Mouse (Mus musculus) left cerebral cortex, postnatal 10 days (tissue): ENCODE data around the gene Wiz. TPM values are rescaled to one million over a fixed set of nuclear protein-coding genes. Genes with fewer than 3 reads are reported as not detected.
A peak's percentile ranks its signal among the peaks of the same experiment; 100 is the strongest.

Experiments used
- DNase-seq, 2 experiments: peaks; one replicate each; pipeline ENCODE4 v3.0.0; 2021 to 2022; ENCODE audit warnings: low spot score in 2 of 2, mixed read lengths in 1 of 2; ENCODE audit errors: extremely low spot score in 1 of 2
- intact Hi-C: fragments of 180-260 bp; cut with DNase I; formaldehyde crosslinking; loops from one replicate; pipeline ENCODE4 v1.15.1; 2025
- total RNA-seq, 2 experiments: library from RNA; stranded (reverse); gene quantifications; 2 replicates each; pipeline ENCODE4 v1.2.3; 2021

Wiz gene
- total RNA-seq, 2 experiments from 2014 or later: 91.6 to 99.3 TPM

- no peak for DNase-seq
- intact Hi-C loops: loop anchor here (5.0 kb wide), 1 partner anchor 110 kb away; no protein-coding TSS in a partner anchor
These were observed 2.4 kb downstream of the Wiz start for GRCm38 (mm10) chr17:32386659-32387432.

GRCm38 (mm10) chr17:32383661-32384060, 5.6 kb downstream of the Wiz start:
- intact Hi-C loops: no loop called here

GRCm38 (mm10) chr17:32382576-32382975, 6.7 kb downstream of the Wiz start:
- DNase-seq: no peak
- intact Hi-C loops: no loop called here

More at GRCm38 (mm10) chr17:32383661-32384060, 5.6 kb downstream of the Wiz start:
- no peak for DNase-seq

GRCm38 (mm10) chr17:32378786-32379185, 10.5 kb downstream of the Wiz start:
- intact Hi-C loops: no loop called here
- no peak for DNase-seq

GRCm38 (mm10) chr17:32377137-32377536, 12.1 kb downstream of the Wiz start:
- no peak for DNase-seq
- intact Hi-C loops: no loop called here

- no peak for DNase-seq
- intact Hi-C loops: no loop called here
These were observed 12.8 kb downstream of the Wiz start for GRCm38 (mm10) chr17:32376475-32376874.

GRCm38 (mm10) chr17:32368991-32369578, 20.2 kb downstream of the Wiz start:
- intact Hi-C loops: no loop called here
- no peak for DNase-seq

GRCm38 (mm10) chr17:32367706-32368105, 21.5 kb downstream of the Wiz start:
- no peak for DNase-seq
- intact Hi-C loops: loop anchor here (2.0 kb wide), 1 partner anchor 13 kb away; no protein-coding TSS in a partner anchor

- DNase-seq: no peak
- intact Hi-C loops: no loop called here
These were observed 23.9 kb downstream of the Wiz start for GRCm38 (mm10) chr17:32365296-32365695.

- no peak for DNase-seq
- intact Hi-C loops: no loop called here
These were observed 24.4 kb downstream of the Wiz start for GRCm38 (mm10) chr17:32364850-32365249.

GRCm38 (mm10) chr17:32364331-32364730, 24.9 kb downstream of the Wiz start:
- intact Hi-C loops: no loop called here

GRCm38 (mm10) chr17:32363821-32364301, 25.4 kb downstream of the Wiz start:
- DNase-seq: peak in 1 of 2 experiments; percentile 38
- intact Hi-C loops: no loop called here

More at GRCm38 (mm10) chr17:32364331-32364730, 24.9 kb downstream of the Wiz start:
- DNase-seq: peak; percentile 77 to 94

GRCm38 (mm10) chr17:32362686-32363085, 26.6 kb downstream of the Wiz start:
- DNase-seq: no peak
- intact Hi-C loops: no loop called here

GRCm38 (mm10) chr17:32359928-32360327, 29.3 kb downstream of the Wiz start:
- peak in 1 of 2 experiments; percentile 47 for DNase-seq
- intact Hi-C loops: no loop called here

- intact Hi-C loops: no loop called here
- DNase-seq: no peak
These were observed 30.3 kb downstream of the Wiz start for GRCm38 (mm10) chr17:32358943-32359340.

GRCm38 (mm10) chr17:32358192-32358942, 30.9 kb downstream of the Wiz start:
- intact Hi-C loops: no loop called here
- DNase-seq: no peak

- intact Hi-C loops: no loop called here
- peak in 1 of 2 experiments; percentile 50 for DNase-seq
These were observed 32.2 kb downstream of the Wiz start for GRCm38 (mm10) chr17:32356766-32357760.

- intact Hi-C loops: no loop called here
These were observed 33.0 kb downstream of the Wiz start for GRCm38 (mm10) chr17:32356281-32356680.

More at GRCm38 (mm10) chr17:32356281-32356680, 33.0 kb downstream of the Wiz start:
- DNase-seq: no peak
